Mouse (Mus musculus) ovary, postnatal 14 days (tissue): Measurements from ENCODE around the gene 1700016H13Rik.

Source experiments
- DNase-seq: peaks from one replicate; pipeline ENCODE4 v3.0.0; 2022; ENCODE audit warnings: low spot score

1700016H13Rik gene

GRCm38 (mm10) chr5:103655346-103656118 lies at the start of gene 1700016H13Rik:
Gene 1700016H13Rik, minus strand, starts transcription at chr5:103656010.
- DNase-seq: peak; percentile 51

GRCm38 (mm10) chr5:103705331-103705730 lies 49.5 kb upstream of the 1700016H13Rik start:
- DNase-seq: no peak

- no peak for DNase-seq
These were observed 46.7 kb upstream of the 1700016H13Rik start for GRCm38 (mm10) chr5:103702527-103702926.

GRCm38 (mm10) chr5:103701466-103701865 lies 45.7 kb upstream of the 1700016H13Rik start:
- DNase-seq: no peak

- no peak for DNase-seq
These were observed 44.9 kb upstream of the 1700016H13Rik start for GRCm38 (mm10) chr5:103700661-103701060.

GRCm38 (mm10) chr5:103699537-103699936 lies 43.7 kb upstream of the 1700016H13Rik start:
- DNase-seq: no peak

- DNase-seq: no peak
These were observed 42.8 kb upstream of the 1700016H13Rik start for GRCm38 (mm10) chr5:103698577-103698976.

- DNase-seq: no peak
These were observed 42.2 kb upstream of the 1700016H13Rik start for GRCm38 (mm10) chr5:103697875-103698491.

GRCm38 (mm10) chr5:103694094-103694493 lies 38.3 kb upstream of the 1700016H13Rik start:
- DNase-seq: no peak

- DNase-seq: peak; percentile 25
These were observed 37.3 kb upstream of the 1700016H13Rik start for GRCm38 (mm10) chr5:103693041-103693641.

- peak; percentile 13 for DNase-seq
These were observed 36.8 kb upstream of the 1700016H13Rik start for GRCm38 (mm10) chr5:103692531-103693040.

- DNase-seq: peak; percentile 89
These were observed 36.1 kb upstream of the 1700016H13Rik start, which contains the start of gene Aff1 for GRCm38 (mm10) chr5:103691624-103692530. Gene Aff1, plus strand, starts transcription at chr5:103692374.

- no peak for DNase-seq
These were observed 35.4 kb upstream of the 1700016H13Rik start for GRCm38 (mm10) chr5:103691171-103691570.

- DNase-seq: no peak
These were observed 34.4 kb upstream of the 1700016H13Rik start for GRCm38 (mm10) chr5:103690190-103690589.

GRCm38 (mm10) chr5:103689645-103690044 lies 33.8 kb upstream of the 1700016H13Rik start:
- DNase-seq: no peak

- DNase-seq: no peak
These were observed 26.0 kb upstream of the 1700016H13Rik start for GRCm38 (mm10) chr5:103681824-103682223.

GRCm38 (mm10) chr5:103680381-103680780 lies 24.6 kb upstream of the 1700016H13Rik start:
- DNase-seq: peak; percentile 80

- no peak for DNase-seq
These were observed 23.2 kb upstream of the 1700016H13Rik start for GRCm38 (mm10) chr5:103678974-103679373.

- DNase-seq: no peak
These were observed 22.1 kb upstream of the 1700016H13Rik start for GRCm38 (mm10) chr5:103677894-103678293.

- DNase-seq: no peak
These were observed 20.6 kb upstream of the 1700016H13Rik start for GRCm38 (mm10) chr5:103676289-103676881.

GRCm38 (mm10) chr5:103674482-103674881 lies 18.7 kb upstream of the 1700016H13Rik start:
- DNase-seq: no peak
